Comparison of ENCODE assay signal across 11 mouse cellular contexts in the genomic region with DNA sequence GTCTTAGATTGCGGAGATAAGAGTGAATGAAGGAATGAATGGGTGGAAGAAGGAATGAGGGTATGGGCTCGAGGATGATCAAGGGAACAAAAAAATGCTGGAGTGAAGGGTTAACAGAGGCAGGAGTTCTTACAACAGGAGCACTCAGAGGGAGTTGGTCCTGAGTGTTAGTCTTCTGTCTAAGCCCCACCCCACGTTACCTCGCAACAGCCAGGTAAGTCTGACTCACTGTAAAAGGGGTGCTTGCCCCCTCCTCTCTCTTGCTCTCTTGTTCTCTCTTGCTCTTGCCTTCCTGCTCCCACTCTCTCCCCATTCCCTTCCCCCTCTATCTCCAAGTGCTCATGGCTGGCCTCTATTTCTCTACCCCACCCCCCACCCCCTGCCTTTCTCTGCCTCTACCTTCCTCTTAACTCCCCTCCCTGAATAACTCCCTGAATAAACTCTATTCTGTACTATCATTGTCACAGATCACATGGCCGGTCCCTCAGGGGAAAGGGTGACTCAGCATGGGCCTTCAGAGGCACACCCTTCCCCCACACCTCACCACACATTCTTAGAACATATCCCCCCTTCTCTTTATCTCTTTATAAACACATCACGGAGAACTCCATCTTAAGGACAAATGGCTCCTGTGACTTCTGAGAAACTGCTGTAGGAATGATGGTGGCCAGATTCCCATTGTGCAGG. TPM values are rescaled to one million over a fixed set of nuclear protein-coding genes. Genes with fewer than 3 reads are reported as not detected.
DNase-seq lines count a peak whose midpoint lies in the region; ATAC-seq and TF ChIP-seq lines count a peak whose summit lies in the region.
"Had no signal": no experiment of that assay in that cellular context is flagged by ENCODE, and none has a peak within 500 bp of the region (broad histone marks: within the 10 kb centered on the region; RNA-seq: fewer than 3 reads in every experiment).

No protein-coding gene starts in this region.

- DNase-seq in kidney, adult 2 months = peak; percentile 9
- DNase-seq in 416B (ENCODE audit: low read depth) = peak; percentile 43
- peak; percentile 32 for DNase-seq in ES-CJ7 (ENCODE audit: low read depth, low spot score)
- DNase-seq in liver, adult 2 months (ENCODE audit: extremely low read depth, low read depth, low spot score) = no peak
- DNase-seq in thymus, adult 18-20 months = no peak
- DNase-seq in ovary, postnatal 36 days (ENCODE audit: low spot score) = no peak
- DNase-seq: thymus, postnatal 4 days had no signal

- TF ChIP-seq POLR2A in kidney, adult 2 months (IDR thresholded peaks at IDR 0.05; ENCODE audit: low read depth, low read length) = no peak
- TF ChIP-seq POLR2A in liver, adult 2 months (IDR thresholded peaks at IDR 0.05; ENCODE audit: extremely low read depth, insufficient read depth, low read length) = no peak

- no peak overlapping the region for H3K9ac ChIP-seq in kidney, embryonic 14.5 days (ENCODE audit: low read depth, low read length)
- no peak overlapping the region for H3K9ac ChIP-seq in liver, adult 2 months (ENCODE audit: low read depth, low read length)
- H3K9ac ChIP-seq: neural tube, embryonic 15.5 days had no signal

- peaks cover 26% of the 10 kb centered on the region; the same call in 1 of the 2 replicates for H3K4me1 ChIP-seq in kidney, adult 2 months (ENCODE audit: control insufficient read depth, insufficient read depth, low read length)
- H3K4me1 ChIP-seq in kidney, embryonic 14.5 days (ENCODE audit: control insufficient read depth, insufficient read depth, low read length) = peaks cover 61% of the 10 kb centered on the region
- peaks cover 19% of the 10 kb centered on the region for H3K4me1 ChIP-seq in liver, adult 2 months (ENCODE audit: control insufficient read depth, insufficient read depth, low read length)

- no peak overlapping the region for H3K27ac ChIP-seq in kidney, adult 2 months (ENCODE audit: insufficient read depth, low read depth, low read length)
- no peak overlapping the region for H3K27ac ChIP-seq in kidney, embryonic 14.5 days (ENCODE audit: low read depth, low read length)
- peak overlapping the region; percentile 45 for H3K27ac ChIP-seq in liver, adult 2 months (replicated peaks; ENCODE audit: insufficient read depth, low read depth, low read length)
- H3K27ac ChIP-seq: neural tube, embryonic 15.5 days had no signal

- no peak for TF ChIP-seq CTCF in kidney, adult 2 months (conservative IDR thresholded peaks at IDR 0.05; ENCODE audit: insufficient read depth, insufficient read length, low read depth, low read length)
- TF ChIP-seq CTCF in liver, adult 2 months (IDR thresholded peaks at IDR 0.05; ENCODE audit: low read depth, low read length) = no peak

- H3K9me3 ChIP-seq in kidney, embryonic 14.5 days (ENCODE audit: control insufficient read depth, low read length) = no peaks in the 10 kb centered on the region
- H3K9me3 ChIP-seq: neural tube, embryonic 15.5 days had no signal

- H3K79me2 ChIP-seq in liver, adult 2 months (ENCODE audit: control insufficient read depth, insufficient read depth, low read length) = no peaks in the 10 kb centered on the region

- 75% methylated on average over 6 of the region's 6 CpGs for WGBS in kidney, adult 2 months
- WGBS in kidney, embryonic 14.5 days = 57% methylated on average over 6 of the region's 6 CpGs
- 72% methylated on average over 6 of the region's 6 CpGs for WGBS in liver, adult 2 months

- no peaks in the 10 kb centered on the region for H3K36me3 ChIP-seq in kidney, adult 2 months (ENCODE audit: control insufficient read depth, insufficient read depth, low read length)
- no peaks in the 10 kb centered on the region for H3K36me3 ChIP-seq in kidney, embryonic 14.5 days (ENCODE audit: control insufficient read depth, insufficient read depth, low read length)
- no peaks in the 10 kb centered on the region for H3K36me3 ChIP-seq in liver, adult 2 months (ENCODE audit: control insufficient read depth, insufficient read depth, low read length)
- H3K36me3 ChIP-seq: neural tube, embryonic 15.5 days had no signal

- H3K4me3 ChIP-seq in kidney, adult 2 months (ENCODE audit: insufficient read depth, low read depth, low read length) = no peak overlapping the region
- no peak overlapping the region for H3K4me3 ChIP-seq in kidney, embryonic 14.5 days (ENCODE audit: low read length)
- no peak overlapping the region for H3K4me3 ChIP-seq in liver, adult 2 months (ENCODE audit: insufficient read depth, low read depth, low read length)
- H3K4me3 ChIP-seq: neural tube, embryonic 15.5 days had no signal

- ATAC-seq in kidney, embryonic 14.5 days (ENCODE audit: low FRiP score, low TSS enrichment) = no peak

- no peaks in the 10 kb centered on the region for H3K27me3 ChIP-seq in kidney, adult 2 months (replicated peaks; ENCODE audit: control insufficient read depth, insufficient read depth, low read length)
- H3K27me3 ChIP-seq in kidney, embryonic 14.5 days (ENCODE audit: control insufficient read depth, insufficient read depth, low read length) = peaks cover 7% of the 10 kb centered on the region
- H3K27me3 ChIP-seq in liver, adult 2 months (ENCODE audit: control insufficient read depth, insufficient read depth, low read length) = no peaks in the 10 kb centered on the region

- H3K4me2 ChIP-seq in kidney, embryonic 14.5 days (replicated peaks; ENCODE audit: low read depth, low read length) = no peak overlapping the region
- H3K4me2 ChIP-seq: neural tube, embryonic 15.5 days had no signal

RNA-seq across cellular contexts. Expression of a gene that starts 37.2 kb away (rescaled TPM):
- 23.3 and 24.2 TPM in 2 replicates for polyA plus RNA-seq in kidney, adult 2 months (2012; rRNA removed)
- 16.4 and 21.0 TPM in 2 replicates for polyA plus RNA-seq in kidney, embryonic 14.5 days (2014; fragmentation: Nextera tagmentation; extraction: Ambion mirVana)
- 5.1 and 7.2 TPM in 2 replicates for total RNA-seq in liver, adult 2 months (2014; rRNA removed)
- polyA plus RNA-seq in liver, adult 2 months (2012; rRNA removed) = 13.7 and 19.8 TPM in 2 replicates
- total RNA-seq: granulocyte monocyte progenitor cell, adult 5-6 weeks; MEL had no signal

Comparison
In these comparisons a context has a peak if more than half of its experiments do, and no peak if none do; other contexts are left out.
1. DNase-seq: peak in kidney, adult 2 months (single experiment), 416B (single experiment) and ES-CJ7 (single experiment); none in liver, adult 2 months (single experiment), thymus, adult 18-20 months (0 of 2) and ovary, postnatal 36 days (single experiment).